Mouse (Mus musculus) kidney, adult 9 months (tissue): ENCODE data around the gene Stk31.
"Not testable (repeated sequence)": the region's sequence is repeated elsewhere in the genome, so short reads cannot be mapped to it uniquely, and the experiment has no call there.

Experiments
- DNase-seq: peaks from one replicate; pipeline ENCODE4 v3.0.0; 2022

Stk31 gene

DNA sequence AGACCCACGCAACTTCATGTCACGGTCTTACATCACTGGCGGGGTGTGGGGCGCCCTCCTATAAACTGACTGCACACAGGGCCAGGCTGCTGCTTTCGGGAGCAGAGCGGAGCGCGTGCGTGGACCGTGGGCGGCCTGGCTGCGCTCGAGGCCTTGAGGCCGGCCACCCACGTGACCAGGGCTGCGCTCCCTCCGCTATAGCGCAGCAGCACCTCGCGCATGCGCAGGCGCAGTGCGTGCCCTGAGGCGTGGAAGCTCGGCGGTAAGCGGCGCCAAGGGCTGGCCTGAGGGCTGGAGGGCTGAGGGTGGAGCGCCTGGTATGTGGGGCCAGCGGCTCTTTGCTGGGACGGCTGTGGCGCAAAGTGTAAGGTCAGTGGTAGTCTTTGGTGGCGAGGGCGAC, at the start of gene Stk31:
Stk31 (plus strand) TSS at position 289 of the 400 bp plus-strand sequence.
- peak; percentile 7 for DNase-seq

DNA sequence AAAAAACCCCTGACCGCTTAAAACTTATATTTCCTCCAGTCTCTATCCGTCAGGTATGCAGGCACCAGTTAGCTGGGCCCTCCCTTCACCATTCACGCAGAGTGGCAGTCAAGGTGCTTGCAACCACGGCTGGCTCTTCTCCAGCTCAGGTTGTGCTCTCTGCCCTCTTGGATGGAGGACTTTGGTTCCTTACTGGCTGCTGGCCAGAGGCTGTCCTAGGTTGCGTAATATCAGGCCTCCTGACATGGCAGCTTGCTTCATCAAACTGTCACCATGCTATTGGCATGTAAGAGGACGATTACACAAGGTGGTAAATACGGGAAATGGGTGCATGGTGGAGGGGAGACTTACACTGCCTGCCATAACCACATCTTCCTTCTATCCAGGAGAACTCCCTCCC, 45.6 kb upstream of the Stk31 start:
- DNase-seq, result peak; percentile 94

DNA sequence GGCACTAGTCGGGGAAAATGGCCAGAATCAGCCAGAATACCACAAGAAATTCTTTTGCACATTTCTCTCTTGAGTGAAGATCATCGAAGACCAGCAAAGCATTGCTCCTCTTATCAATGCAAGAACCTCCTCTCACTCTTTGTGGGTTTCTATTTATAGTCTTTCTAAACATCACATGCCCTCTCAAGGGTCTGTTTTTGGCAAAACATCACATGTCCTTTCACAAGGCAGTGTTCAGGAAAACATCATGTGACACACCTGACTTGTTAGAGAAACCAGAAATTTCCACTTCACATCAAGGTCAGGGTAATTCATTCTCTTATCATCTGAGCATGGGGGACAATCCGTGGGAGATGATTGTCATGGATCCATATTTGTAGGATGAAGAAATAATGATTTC, 40.8 kb upstream of the Stk31 start:
- DNase-seq, result no peak

DNA sequence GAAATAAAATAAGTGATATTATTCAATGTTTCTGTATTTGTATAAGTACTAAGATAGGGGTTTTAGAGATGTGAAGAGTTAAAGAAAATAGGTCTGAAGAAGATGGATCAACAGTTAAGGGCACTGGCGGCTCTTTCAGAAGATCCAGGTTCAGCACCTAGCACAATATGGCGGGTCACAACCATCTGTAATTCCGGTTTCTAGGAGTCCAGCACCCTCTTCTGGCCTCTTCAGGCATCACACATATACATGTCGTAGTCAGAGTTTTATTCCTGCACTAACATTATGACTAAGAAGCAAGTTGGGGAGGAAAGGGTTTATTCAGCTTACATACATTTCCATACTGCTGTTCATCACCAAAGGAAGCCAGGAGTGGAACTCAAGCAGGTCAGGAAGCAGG, 40.2 kb upstream of the Stk31 start:
- DNase-seq, result no peak

DNA sequence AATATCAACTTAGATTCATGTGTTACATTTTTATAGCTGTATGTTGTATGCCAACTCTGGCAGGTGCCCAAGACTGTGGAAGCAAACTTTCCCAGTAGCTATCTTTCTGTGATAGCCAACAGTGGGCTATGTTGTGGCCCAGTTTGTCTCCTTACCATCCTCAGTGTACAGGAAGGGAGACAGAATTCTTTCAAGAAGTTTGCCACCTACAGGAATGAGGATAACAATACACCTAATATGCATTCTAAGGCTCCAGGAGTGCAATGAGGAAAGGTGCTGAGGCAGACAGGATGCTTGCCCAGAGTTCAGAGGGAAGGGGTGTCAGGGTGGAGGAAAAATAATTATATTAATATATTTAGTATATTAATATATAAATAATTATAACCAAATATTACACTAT, 35.0 kb upstream of the Stk31 start:
- DNase-seq, result no peak

DNA sequence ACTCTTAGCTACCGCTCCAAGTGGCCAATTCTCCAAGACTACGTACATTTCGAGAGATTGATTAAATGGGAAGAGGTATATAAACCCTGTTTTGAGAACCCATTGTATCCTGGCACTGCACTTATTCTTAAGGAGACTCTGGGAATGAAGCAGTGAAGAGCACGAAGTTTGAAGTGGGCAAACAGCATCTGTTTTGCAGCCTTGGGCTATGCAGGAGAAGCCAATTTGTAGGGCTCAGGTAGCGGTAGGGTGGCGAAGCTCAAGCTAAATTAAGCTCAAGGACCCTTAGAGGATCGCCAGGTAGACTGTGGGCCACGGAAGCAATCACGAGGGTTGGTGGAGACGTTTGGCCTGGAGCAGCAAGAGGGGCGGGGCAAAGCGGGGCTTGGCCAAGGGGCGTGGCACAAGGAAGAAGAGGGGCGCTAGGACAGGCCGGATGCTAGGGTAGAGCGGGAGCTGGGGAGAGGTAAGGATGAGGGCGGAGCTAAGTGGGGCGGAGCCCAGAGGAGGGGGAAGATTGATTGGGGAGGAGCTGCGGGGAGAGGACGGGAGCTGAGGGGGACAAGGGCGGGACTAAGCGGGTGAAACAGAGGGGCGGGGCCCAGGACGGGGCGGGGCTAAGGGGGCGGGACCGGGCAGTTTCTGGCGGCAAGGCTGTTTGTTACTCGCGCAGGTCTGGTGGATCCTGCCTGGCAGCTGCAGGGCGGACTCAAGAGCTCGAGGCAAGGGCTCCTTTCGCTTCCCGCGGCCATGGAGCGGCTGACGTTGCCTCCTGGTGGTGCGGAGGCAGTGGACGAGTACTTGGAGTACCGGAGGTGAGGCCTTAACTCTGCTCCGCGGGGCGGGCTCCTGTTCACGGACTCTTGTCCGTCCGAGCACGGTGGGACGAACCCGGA, 28.0 kb upstream of the Stk31 start, which contains the start of gene Fam221a:
Fam221a (plus strand) TSS at position 581 of the 896 bp plus-strand sequence.
- DNase-seq, result peak; percentile 91

DNA sequence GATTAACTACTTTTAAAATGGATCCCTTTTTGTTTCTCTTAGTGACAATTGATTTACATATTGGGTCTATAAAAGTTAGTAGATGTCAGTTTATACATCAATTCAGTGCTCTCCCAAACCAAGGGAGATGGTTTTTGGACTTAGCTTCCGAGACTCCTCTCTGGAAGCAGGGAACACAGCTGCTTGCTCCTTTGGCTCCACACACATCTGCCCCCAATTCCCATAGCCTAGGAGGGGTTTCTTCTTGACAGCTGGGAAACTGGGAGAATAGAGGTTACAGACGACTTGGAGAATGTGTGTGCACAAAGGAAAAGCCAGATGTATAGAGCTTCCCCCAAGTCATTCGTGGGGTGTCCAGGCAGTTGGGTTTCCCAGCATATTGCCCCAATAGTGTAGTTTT, 27.2 kb upstream of the Stk31 start:
- DNase-seq, result no peak

DNA sequence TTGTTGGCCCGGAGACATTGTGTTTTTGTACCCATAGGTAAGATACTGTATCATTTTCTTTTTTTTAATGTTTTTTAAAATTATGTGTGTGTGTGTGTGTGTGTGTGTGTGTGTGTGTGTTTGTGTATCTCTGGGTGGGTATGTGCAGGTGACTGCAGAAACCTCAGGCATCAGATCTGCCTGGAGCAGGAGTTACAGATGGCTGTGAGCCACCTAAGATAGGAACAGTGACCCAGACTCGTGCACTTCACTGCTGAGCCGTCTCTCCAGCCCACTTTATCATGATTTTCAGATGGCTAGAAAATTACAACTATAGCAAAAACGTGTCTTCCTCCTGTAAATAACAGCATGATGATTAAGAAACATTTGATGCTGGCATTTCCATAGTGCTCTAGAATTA, 22.7 kb upstream of the Stk31 start:
- DNase-seq, result no peak

DNA sequence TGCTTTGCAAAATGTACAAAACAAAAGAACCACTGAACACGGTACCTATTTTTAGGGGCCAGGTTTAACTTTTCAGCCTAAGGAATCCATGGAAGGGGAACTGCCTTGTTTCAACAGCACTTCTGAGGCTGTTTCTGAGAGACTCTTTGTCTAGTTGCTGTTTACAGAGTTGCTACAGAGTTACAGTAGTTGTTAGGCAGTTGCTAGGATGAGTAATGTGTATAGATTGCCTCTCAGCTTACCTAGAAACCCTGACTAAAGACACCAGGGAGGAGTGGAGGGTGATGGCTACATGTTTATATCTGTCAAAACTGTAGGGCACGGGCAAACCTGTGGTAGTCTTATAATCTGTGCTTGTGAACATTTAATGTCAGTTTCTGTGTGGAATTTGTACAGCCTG, 21.5 kb upstream of the Stk31 start:
- no peak for DNase-seq

DNA sequence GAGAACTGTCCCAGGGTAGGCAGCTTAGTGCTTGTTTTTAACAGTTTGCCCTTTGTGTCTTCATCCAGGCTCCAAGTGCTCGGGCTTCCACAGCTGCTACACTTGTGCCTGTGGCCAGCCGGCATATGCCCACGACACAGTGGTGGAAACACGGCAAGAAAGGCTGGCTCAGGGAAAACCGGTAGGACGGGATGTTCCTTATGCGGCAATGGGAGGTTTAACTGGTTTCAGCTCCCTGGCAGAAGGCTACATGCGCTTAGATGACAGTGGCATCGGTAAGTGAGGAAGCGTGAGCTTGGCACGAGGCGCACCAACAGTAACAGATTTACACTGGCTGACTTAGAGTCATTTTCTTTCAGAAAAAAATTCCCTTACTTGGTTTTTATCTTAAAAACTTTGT, 17.1 kb upstream of the Stk31 start:
- DNase-seq, result no peak

DNA sequence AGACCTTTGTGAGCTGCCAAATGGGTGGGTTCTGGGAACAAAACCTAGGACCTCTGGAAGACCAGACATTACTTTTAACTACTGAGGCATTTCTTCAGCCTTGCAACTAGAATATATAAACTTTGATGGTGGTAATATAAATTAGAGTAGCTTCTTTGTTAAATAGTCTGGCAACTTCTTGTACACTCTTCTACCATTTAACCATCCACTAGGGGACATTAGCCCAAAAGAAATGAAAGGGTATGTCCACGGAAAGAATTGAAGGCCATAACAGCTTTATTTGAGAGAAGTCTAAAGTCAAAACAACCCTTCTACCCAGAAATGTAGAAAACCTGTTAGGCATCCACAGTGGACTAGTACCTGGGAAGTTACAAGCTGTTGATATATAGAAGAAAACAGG, 1.1 kb upstream of the Stk31 start:
- DNase-seq, result no peak

DNA sequence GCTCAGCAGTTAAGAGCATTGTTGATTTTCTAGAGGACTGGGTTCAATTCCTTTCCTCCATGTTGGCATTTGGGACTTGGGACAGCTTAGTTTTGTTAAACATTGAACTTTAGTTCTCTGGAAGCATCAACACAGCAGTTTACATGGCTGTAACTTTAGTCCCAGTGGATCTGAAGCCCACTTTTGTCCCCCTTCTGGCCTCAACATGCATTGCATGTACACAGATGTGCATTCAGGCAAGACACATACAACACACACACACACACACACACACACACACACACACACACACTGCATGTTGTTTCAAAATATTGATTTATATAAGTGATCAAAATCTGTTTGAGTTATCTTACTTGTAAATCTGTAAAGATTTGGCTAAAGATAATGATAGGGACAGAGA, 2.1 kb downstream of the Stk31 start:
- DNase-seq, result peak; percentile 9

DNA sequence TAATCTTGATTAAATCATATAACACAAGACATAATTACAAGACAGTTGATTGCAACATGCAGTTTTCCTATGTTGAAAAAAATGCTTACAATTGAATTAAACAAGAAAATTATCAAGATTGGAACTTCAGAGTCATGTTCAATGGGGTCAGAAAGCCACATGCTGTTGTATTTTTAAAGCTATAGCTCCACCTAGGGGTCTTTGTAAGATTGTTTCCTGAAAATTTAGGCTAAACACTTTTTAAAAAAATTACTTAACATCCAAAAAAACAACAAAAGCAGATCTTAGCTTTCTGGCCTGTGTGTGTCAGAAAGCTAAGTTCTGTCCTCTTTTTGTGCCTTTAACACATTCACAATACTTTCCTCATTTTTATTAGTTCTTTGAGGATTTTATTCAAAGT, 3.0 kb downstream of the Stk31 start:
- DNase-seq, result peak; percentile 42

DNA sequence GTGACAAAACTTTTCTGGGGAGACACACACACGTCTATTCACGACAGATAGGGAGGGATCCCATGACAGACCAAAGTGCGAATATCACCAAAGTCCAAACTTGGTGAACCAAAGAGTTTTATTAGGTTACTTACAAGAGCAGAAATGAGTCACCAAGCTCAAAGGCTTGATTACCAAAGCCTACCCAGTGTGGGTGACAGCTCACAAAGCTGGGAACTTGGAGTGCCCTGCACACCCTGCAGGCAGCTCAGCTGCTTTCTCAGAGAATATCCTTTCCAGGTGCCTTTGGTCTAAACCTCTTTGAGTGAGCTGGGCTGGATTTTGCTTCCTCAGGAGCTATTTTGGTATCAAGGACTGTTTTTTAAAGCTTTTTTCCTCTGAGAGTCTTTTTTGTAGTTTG, 15.4 kb downstream of the Stk31 start:
- DNase-seq, result peak; percentile 44

DNA sequence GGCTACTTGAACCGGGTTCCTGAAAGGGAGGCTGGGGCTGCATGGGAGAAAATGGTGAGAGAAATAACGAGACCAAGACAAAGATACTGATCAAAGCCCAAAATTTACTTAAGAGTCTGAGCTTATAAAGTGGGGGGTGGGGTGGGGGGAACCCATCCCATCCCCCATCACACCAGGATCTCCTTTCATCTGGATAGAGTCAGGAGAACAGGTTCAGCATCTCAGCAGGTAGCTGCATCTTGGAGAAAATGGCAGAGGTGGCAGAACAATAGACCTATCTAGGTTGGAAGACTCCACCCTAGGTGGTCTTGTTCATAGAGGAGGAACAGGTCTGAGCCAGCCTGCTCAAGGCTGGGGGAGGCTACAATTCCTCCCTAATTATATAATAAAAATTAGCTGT, 17.6 kb downstream of the Stk31 start:
- DNase-seq, result not testable (repeated sequence)

DNA sequence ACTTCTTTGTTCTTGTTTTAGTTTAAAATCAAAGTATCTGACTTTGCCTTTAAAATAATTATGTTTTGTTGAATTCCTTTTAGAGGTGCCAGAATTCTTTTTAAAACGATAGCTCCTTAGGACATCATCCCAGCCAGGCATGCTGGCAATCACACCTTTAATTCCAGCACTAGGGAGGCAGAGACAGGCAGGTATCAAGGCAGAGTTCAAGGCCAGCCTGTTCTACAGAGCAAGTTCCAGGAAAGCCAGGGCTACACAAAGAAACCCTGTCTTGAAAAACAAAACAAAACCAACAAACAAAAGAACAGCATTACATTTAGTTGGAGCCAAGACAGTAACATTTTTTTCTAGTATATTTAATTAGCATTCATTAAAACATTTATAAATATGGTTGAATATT, 20.6 kb downstream of the Stk31 start:
- no peak for DNase-seq

DNA sequence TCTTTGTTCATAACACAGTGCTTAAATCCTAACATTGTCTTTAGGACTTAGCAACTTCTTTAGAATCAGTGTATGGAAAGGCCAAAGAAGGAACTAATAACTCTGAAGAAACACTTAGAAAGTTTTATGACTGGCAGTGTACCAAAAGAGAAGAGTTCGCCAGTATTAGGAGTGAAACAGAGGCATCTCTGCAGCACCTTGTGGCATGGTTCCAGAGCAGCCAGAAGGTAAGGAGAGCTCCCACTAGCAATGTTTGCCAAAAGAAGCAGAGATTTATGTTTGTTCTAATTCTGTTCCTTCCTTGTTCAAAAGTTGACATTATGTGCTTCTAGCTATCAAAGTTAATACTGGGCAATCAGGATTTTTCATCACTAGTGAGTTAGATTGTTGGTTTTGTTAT, 41.9 kb downstream of the Stk31 start:
- DNase-seq, result no peak

DNA sequence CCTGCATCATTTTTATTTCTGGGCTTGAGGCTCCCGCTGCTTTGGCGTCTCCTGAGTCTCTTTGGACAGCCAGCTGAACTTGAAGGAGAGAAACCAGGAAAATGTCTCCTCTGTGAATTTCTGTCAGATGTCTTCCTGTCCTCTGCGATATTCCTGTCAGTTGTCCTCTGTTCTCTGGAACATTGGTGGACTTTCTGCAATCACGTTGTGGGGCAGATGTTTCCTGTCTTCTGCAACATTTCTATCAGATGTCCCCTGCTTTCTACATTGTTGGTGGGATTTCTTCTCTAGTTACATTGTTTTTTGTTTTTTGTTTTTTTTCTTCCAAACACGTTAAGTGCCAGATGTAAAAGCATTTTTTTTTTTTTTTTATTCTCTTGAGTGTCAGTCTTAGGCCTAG, 62.7 kb downstream of the Stk31 start:
- DNase-seq, result no peak

DNA sequence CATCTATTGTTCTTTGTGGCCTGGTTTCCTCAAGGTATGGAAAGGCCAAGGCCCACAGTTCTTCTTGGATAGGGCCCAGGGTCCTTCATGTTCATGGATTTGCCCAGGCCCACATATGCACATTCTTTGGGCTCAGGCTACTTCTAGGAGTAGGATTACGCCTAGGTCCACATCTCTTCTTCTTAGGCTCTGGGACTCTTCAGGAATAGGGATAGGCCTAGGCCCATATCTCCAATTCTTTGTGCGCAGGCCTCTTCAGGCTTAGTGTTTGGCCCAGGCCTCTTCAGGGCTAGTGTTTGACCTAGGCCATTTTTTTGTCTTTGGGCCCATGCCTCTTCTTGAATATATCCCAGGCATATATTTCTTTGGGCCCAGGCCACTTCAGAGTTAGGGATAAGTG, 87.8 kb downstream of the Stk31 start:
- no peak for DNase-seq

DNA sequence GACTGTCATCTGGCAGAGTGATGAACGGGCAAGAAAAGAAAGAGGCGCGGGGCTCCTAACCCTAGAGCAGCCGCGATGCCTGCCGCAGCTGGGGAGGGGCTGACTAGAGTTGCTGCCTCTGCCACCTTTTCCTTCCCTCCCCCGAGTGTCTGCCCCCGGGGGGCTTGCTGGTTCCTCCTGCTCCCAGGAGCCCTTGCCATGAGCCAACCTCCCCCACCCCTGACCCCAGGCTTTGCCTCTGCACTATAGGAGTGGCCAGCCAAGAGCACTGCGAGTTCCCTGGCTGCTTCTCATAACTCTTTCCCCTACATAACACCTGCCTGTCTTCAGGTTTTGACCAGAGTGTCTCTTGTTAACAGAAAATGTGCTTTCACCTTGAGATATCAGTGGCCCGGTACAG, 96.1 kb downstream of the Stk31 start:
- DNase-seq, result no peak

DNA sequence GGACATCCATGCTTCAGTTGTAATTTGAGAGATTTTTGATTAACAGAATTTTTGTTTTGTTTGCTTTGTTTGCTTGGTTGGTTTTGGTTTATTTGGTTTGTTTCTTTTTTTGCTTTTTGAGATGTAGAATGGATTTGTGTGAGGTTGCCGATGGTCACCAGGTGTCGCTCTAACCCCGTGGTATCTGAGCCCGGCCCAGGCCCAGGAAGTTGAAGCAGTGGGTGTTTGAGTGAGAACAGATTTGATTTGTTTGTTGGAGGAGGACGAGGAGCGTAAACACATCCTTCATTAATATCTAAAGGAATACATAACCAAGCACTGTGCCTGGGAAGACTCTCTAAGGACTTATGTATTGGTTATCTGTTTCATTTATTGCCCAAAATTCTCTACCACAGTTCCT, 123.6 kb downstream of the Stk31 start:
- peak; percentile 67 for DNase-seq
